Mouse (Mus musculus): Measurements from ENCODE around the gene Scyl2.
"Not testable (repeated sequence)": the region's sequence is repeated elsewhere in the genome, so short reads cannot be mapped to it uniquely, and the experiment has no call there.

Scyl2 gene

GRCm38 (mm10) chr10:89679448-89679847, 6.6 kb downstream of the Scyl2 start:
- DNase-seq (ENCODE audit: inconsistent ontology term) = no peak

DNA sequence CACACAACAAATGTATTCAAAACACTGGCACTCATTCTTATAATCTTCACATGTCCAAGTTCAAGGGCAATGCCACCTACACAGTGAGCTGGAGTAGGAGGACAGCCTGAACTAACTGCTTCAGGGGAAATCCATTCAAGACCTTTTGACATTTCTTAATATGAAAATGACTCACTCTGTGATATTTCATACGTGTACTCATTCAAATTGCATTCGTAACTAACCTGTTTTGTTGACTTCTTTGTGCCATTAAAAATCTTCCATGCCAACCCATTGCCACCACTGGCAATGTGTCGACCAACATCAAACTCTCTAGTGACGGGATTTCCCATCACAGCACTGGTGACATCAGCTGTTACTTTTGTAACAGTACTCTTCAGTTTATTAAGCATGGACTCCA, 8.0 kb downstream of the Scyl2 start:
- no peak for DNase-seq (ENCODE audit: inconsistent ontology term)

- DNase-seq (ENCODE audit: inconsistent ontology term) = no peak
Observed at GRCm38 (mm10) chr10:89676609-89677008, 9.5 kb downstream of the Scyl2 start.

DNA sequence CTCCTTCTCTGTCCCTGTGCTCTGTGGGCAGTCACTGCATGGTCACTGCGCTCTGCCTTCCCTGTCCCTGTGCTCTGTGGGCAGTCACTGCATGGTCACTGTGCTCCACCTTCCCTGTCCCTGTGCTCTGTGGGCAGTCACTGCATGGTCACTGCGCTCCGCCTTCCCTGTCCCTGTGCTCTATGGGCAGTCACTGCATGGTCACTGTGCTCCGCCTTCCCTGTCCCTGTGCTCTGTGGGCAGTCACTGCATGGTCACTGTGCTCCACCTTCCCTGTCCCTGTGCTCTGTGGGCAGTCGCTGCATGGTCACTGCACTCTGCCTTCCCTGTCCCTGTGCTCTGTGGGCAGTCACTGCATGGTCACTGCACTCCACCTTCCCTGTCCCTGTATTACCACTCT, 15.7 kb downstream of the Scyl2 start:
- not testable (repeated sequence) for DNase-seq (ENCODE audit: inconsistent ontology term)

DNA sequence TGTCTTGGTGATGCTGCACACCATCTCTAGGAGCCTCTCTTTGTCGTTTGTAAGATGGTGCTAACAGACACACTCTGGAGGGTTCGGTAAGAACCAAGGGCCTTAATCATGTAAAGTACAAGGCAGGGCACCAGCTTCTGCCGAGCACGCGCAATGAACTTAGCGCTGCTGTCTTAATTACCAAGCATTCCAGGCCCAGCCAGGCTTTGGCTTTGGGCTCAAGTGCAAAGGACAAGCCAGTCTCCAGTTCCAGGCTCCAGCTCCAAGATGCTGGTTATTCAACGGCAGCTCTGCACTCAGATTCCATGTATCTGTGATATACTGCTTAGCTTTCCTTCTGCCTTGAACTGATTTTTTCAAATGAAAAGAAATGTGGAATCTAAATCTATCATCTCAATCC, 18.5 kb downstream of the Scyl2 start:
- no peak for DNase-seq (ENCODE audit: inconsistent ontology term)

DNA sequence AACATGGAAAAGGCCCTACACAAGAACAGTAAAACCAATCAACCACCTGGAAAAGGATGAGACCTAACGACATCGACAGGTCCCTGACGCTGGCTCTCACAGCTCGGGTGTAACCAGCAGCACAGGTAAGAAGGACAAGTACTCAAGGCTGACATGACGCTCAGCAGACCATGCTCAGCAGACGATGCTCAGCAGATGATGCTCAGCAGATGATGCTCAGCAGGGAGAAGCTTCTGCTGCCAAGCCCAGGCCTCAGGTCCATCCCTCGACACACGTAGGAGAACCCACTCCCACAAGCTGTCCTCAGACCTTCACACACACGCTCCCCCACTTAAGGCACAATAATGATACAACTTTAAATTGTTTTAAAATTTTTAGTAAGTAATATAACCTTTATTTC, 20.4 kb downstream of the Scyl2 start:
- no peak for DNase-seq (ENCODE audit: inconsistent ontology term)

GRCm38 (mm10) chr10:89664977-89665645, 21.0 kb downstream of the Scyl2 start:
- no peak for DNase-seq (ENCODE audit: inconsistent ontology term)

- DNase-seq (ENCODE audit: inconsistent ontology term) = no peak
Observed at GRCm38 (mm10) chr10:89656366-89656765, 29.7 kb downstream of the Scyl2 start.

- no peak for DNase-seq (ENCODE audit: inconsistent ontology term)
Observed at GRCm38 (mm10) chr10:89652912-89653311, 33.2 kb downstream of the Scyl2 start.

- no peak for DNase-seq (ENCODE audit: inconsistent ontology term)
Observed at GRCm38 (mm10) chr10:89651691-89652090, 34.4 kb downstream of the Scyl2 start.

GRCm38 (mm10) chr10:89646918-89647317, 39.2 kb downstream of the Scyl2 start:
- no peak for DNase-seq (ENCODE audit: inconsistent ontology term)

DNA sequence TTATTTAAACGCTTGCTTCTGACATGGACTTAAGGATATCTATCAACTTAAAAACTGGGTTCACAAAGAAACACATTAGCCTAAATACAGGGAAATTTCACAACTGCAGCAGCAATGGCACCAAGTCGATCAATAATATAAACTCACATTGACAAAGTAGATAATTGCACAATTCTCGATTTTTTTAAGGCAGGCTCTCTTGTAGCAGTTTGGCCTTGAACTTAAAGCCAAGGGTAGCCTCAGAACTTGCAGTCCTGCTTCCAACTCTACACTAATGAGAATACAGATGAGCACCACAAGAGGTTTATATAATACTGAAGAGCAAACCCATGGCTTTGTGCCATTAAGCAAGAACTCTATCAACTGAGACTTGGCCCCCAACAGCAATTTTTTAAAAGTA, 49.1 kb downstream of the Scyl2 start:
- DNase-seq (ENCODE audit: inconsistent ontology term) = no peak

DNA sequence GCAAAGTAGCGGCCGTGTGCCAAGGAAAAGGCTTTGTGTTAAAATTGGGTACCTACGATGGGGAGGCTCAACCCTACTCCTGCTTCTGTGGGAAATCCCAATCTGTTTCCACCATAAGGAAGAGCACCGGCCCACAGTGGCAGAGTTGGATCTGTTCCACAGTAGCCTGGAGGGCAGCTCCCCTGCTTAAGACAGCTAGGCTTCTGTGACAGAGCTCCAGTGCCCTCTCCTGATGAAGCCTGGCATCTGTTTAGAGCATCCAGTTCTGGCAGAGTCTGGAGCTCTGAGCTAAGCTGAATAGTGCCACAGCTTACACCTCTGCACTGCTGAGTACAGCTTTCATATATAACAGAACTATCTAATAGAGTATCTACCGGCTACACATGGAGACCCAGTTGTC, 51.1 kb downstream of the Scyl2 start:
- peak; percentile 44 for DNase-seq (ENCODE audit: inconsistent ontology term)

GRCm38 (mm10) chr10:89633736-89634426, 52.2 kb downstream of the Scyl2 start:
- no peak for DNase-seq (ENCODE audit: inconsistent ontology term)

DNA sequence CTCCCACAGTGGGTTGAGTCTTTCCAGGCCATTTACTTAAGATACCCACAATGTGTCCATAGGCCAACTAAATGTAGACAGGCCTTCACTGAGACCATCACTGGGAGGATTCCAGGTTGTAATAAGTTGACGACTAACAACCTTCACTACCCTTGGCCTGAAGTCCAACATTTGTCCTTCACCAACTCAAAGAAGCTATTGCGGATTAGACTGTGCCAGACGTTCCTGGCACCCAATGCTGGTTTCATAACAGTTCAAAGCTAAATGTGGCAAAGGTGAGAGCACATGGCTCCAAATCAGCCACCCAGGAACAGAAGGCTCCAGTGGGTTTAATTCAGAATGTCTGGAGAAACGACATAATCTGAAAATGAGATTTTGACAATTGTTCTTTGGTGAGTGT, 53.0 kb downstream of the Scyl2 start:
- DNase-seq (ENCODE audit: inconsistent ontology term) = no peak

GRCm38 (mm10) chr10:89631831-89632230, 54.3 kb downstream of the Scyl2 start:
- DNase-seq (ENCODE audit: inconsistent ontology term) = no peak

- DNase-seq (ENCODE audit: inconsistent ontology term) = no peak
Observed at GRCm38 (mm10) chr10:89630564-89630963, 55.5 kb downstream of the Scyl2 start.

- peak; percentile 71 for DNase-seq (ENCODE audit: inconsistent ontology term)
Observed at GRCm38 (mm10) chr10:89630052-89630451, 56.0 kb downstream of the Scyl2 start.

DNA sequence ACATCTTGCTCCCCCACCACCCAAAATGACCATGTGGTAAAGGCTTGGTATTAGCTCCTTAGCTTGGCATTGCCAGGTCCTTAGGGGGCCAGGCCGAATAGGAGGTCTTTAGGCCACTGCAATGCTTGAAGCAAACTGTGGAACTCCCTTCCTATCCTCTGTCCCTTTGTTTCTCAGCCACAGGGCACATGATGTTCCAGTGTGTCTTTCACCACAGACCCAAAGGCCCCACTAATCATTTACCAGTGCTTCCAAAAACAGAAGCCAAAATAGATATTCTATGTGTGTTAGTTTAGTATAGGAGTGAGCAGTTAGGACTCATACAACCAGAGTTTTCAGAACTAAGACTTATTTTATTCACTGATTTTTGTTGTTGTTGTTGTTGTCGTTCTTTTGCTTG, 59.4 kb downstream of the Scyl2 start:
- DNase-seq (ENCODE audit: inconsistent ontology term) = no peak

DNA sequence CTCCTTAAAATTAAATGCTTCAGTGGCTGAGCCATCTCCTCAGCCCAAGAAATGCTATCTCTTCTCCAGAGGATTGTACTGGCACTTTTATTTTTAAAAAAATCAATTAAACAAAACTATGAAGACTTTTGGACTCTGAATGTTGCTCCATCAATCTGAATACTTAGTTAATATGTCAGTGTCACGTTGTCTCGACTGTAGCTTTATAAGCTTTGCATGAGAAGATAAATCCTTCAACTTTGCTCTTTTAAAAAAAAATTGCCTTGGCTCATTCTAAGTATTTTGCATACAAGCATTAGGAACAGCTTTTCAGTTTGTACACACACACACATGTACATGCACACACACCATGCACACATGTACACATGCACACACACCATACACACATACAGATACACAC, 61.9 kb downstream of the Scyl2 start:
- DNase-seq (ENCODE audit: inconsistent ontology term) = no peak

DNA sequence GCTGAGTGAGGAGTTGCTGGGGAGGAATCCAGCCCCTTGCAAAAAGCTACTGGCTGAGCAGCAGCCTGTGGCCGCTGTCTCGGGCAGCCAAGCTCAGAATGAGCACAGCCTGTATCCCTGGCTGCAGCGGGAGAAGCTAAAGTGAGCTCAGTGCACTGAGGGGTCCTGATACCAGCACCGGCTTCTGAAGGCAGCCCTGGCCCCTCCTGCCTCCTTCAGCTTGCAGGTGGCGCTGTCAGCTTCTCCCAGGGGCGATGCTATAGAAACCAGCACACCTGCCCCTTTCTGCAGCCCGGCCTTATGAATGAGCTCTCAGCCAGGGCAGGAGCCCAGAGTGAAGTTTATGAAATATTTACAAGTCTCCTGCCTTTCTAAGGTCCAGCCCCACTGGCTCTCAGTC, 65.0 kb downstream of the Scyl2 start, which contains the start of gene Slc17a8:
TSS of gene Slc17a8 (minus strand) at position 125 of the 400 bp plus-strand sequence.
- DNase-seq (ENCODE audit: inconsistent ontology term) = no peak

- peak; percentile 70 for DNase-seq (ENCODE audit: inconsistent ontology term)
Observed at GRCm38 (mm10) chr10:89599311-89599710, 86.8 kb downstream of the Scyl2 start.

DNA sequence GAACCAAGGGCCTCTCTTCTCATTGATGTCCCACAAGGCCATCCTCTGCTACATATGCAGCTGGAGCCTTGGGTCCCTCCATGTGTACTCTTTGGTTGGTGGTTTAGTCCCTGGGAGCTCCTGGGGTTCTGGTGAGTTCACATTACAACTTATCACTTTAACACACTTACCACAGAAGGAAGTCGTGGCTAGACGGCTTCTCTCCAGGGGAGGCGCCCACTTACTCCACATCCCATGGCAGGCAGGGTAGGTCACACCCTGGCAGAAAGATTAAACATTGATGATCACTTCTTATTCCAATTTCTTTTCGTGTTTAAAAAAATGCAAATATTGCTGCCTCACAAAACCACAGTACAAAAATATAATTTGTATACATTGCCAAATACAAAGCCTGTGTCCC, 88.8 kb downstream of the Scyl2 start:
- DNase-seq (ENCODE audit: inconsistent ontology term) = no peak
